Mouse (Mus musculus): ENCODE results near the gene Cilp2.

Gene Cilp2

DNA sequence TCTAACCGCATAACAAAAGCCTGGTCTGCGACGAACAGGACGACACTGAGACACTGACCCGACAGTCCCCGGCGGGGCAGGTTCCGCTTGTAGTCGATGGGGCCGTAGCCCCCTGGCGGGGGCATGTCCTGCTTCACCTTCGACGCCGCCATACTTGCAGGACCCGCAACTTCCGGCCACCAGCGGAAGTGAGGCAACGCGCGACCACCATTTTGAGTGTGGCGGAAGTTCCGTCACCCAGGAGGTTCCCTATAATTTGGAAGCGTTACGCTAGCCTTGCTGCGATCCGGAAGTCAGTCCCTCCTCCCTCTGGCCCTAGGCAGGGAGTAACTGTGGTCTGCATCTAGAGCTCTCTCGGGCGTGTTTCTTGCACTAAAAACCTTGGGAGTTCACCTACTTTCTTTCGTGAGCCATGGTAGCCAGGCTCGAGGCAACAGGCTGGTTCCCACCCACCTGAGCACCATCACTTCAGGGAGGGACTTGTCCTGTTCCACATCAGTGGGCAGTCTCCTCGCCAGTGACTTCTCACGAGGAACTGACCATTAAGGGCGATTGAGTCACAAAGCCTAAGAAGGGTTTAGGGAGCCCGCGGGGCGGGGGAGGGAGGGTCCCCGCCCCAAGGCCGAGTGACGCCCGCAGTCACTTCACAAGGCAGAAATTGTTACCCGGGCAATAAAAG lies 14.1 kb upstream of the Cilp2 start:
- DNase-seq: peak; percentile 97 to 98

DNA sequence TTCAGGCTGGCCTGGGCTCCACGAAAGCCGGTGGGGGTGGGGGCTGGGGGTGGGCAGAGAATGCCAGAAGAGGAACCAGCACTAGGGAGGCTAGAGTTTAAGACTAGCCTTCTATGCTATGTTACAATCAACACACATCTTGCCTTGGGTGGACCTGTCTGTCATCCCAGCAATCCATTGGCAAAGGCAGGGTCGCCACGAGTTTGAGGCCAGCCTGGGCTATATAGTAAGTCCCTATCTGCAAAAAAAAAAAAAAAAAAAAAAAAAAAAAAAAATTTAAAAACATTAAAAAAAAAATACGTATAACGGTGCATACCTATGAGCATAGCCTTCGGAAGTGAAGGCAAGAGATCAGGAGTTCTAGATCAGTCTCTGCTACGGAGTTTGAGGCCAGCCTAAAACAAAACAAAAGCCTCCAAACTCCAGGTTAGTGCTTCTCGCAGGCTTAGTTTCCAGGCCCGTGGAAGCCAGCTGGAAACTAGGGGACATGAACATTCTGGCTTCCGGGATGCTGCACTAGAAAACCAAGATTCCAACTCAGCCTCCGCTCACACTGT lies 13.5 kb upstream of the Cilp2 start:
- no peak for DNase-seq

DNA sequence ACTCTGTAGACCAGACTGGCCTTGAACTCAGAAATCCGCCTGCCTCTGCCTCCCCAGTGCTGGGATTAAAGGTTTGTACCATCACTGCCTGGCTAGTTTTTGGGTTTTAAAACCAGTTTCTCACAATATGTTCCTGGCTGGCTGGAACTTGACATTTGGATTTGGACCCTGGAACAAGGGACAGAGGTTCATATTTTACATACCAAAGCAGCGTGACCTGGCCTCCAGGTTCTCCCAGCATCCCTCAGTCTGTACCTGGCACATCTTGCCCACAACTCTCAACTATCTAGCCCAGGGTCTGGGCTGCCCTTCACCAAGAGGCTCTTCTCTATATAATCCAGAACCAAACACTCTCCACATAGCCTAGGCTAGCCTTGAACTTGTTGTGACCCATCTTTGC lies 12.4 kb upstream of the Cilp2 start:
- DNase-seq: peak; percentile 45 to 61

DNA sequence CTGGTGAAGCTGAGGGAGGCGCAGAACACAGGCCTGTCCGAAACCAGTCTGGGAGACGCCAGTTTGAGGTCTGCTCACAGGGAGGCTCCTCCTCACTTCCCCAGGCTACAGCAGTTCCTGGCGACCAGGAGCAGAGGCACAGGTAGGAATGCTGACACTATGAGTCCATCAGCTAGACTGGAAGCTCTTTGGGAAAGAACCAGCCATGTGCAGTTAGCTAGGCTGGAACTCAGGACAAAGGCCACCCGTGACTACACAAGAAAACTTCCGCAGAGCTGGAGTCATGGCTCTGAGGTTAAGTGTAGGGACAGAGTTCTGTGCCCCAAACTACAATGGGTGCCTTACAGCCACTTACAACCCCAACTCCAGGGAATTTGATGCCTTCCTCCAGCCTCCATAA lies 10.4 kb upstream of the Cilp2 start:
- DNase-seq: peak; percentile 54 to 62

DNA sequence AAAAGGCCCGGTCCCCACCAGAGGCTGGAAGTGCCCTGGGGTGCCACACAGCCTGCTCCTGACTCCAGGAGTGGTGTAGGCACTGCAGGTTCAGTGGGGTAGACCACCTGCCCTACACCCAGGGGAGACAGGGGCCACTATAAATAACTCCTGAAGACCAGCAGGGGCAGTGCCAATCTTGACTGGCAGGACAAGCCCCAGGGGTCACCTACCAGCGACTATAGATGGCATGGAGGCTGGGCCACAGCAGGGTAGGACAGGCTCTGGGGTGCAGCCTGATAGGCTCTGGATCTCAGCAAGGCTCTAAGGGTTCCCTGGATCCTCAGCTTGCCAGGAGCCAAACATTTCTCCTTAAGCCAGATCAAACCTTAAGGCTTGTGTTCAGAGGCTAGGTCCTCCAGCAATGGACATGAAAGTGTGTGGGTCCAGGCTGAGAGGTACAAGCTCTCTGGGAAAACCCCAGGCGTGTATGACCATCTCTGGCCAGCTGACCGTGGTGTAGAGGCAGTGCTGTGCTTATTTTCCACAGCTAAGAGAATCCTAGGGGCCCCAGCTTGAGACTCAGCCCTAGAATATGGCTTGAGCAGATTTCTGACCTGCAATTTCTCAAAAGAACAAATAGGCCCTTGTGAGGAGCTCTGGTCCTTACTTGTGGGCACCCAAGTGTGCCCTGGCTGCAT lies 8.4 kb upstream of the Cilp2 start:
- no peak for DNase-seq

DNA sequence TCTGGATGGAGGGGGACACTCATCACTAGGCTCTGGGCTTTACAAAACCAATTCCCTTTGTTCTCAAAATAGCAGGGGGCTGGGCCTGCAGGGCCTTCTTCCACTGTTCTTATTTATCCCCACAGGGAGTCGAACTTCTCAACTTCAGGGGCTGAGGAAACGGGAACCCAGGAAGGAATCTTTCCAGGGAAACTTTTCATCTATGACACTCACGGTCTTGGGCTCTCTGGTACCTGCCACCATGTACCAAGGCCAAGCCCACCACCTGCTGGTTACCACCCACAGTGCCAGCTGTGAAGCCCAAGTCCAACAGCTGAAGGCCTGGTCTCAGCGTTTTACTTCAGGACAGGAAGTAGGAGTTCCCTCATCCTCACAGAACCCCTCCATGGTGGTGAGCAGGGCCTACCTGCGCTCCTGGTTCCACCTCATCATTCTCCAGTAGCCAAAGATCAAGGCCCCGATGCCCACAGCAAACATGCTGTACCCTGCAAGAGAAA lies 7.4 kb upstream of the Cilp2 start:
- DNase-seq: no peak

DNA sequence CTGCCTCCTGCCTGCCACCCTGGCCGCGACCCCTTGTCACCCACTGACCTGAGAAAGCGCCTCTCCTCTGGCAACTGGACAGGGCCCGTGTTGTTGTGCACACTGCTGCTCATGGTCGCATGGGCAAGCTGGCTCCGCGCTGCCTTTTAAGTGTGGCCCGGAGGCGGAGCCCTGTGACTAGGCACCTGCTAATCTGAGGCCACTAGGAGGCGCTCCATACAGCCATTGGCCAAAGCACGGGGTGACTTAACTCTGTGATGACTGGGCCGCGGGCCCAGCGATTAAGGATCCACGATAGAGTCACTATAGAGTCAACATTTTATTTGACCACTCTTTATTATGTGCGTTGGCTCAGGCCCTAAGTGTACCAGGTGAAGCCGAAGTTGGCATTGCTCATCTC lies 6.4 kb upstream of the Cilp2 start:
- DNase-seq: peak; percentile 43 to 81

DNA sequence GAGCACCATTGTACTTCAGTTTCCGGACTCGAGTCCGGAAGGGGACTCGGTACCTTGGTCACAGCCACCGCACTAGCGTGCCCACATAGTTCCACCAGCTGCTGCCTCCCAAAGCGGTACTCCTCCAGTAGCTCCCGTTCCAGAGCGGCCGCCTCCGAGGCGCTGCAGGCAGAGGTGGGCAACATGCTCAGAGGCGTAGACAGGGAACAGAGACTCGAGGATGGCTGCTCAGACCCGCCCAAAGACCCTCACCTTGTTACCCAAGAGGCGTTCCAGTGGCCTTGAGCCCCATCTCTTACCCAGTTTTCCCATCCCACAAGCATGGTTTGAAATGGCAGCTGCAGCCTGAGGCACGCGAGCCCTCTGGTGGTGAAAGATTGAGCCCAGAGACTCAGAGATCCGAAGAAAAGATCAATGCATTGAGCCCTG lies 3.3 kb upstream of the Cilp2 start:
- peak in 1 of 2 experiments; percentile 73 for DNase-seq

DNA sequence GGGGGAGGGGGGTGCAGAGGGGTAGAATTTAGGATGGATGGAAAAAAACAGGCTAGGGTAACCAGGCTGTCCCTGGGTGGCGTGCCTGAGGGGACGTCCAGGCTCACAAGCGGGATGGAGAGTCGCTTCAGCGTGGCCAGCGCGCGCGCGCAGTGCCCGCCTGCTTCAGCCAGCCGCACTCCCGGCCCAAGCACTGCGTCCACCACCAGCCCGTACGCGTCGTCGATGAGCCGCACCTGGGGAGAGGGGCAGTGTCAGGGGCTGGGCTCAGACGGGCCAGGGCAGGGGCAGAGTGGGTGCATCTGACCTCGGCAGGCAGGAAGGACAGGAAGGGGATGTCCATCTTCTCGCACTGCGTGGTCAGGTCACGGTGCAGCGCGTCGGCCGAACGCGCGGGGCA lies 1.4 kb upstream of the Cilp2 start:
- DNase-seq: peak in 1 of 2 experiments; percentile 46

DNA sequence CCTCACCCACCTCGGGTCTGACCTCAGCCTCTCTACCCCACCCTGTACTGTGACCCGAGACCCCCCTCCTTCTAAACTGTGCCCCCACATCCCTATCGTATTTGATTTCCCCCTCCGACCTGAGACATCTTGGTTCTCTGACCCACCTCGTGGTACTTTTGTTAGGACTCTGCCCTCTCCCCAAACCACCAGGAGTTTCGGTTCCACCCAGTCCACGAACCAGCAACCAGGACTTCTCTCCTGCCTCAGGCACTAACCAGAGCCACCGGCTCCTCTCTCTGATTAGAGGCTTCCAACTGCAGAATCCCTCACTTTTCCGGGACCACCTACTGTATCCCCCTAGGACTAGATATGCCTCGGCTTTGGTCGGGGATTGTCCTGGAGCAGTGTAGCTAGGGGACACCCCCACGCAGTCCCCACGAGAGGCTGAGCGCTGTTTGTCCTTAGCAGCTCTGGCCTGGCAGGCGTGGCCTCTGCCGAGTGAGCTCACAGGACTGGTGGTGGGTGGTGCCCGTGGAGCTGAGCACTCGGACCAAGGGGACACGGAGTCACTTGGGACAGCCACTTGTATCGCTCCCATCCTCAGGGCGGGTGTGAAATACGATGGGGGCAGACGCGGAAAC lies 868 bp upstream of the Cilp2 start:
- peak in 1 of 2 experiments; percentile 42 for DNase-seq

DNA sequence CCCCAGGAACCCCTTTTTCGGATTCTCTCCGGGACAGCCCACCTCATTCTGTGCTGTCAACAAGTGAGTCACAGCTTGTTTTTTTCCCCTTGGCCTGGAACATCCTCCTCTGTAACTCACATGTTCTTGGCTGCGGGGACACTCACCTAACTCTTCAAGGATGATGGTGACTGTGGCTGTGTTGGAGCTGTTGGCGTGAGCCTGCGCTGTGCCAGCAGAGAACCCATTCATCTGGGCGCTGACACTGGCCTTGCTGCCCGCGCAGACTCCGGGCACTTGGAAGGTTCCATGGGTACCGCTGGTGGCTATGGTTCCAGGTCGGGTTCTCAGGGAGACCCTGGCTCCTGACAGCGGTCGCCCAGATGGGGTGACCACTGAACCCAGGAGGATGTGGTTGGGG lies 3.3 kb downstream of the Cilp2 start:
- DNase-seq: no peak

DNA sequence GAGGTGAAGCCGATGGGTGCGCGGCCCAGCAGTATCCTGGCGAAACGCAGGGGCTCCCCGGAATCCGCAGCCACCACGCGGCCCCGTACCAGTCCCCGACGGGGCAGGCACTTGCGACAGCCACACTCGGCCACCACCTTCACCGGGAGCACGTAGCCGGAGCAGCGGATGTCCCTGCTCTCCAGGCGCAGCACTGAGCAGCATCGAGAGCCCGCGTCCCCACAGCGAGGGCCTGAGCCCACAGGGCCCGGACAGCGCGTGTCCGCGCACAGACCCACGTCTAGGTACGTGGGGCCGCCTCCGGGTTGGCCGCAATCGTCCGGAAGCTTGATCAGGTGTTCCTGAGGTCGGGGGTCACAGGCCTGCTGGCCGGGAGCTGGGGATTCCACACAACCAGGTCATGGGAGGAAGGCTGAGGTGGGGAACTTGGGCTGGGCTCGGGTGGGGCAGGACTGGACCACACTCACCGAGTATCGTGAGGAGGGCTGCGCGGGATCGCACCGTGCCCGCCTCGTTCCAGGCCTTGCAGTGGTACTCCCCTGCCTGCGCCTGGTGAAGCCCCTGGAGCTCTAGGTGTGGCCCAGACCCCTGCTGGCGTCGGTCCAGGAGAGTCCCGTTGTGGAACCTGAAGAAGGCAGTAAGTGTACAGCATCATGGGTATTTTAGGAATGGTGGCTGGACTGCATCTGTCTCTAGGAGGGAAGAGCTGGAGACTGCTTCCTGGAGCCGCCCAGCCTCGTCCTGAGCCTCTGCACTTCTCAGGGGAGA lies 4.5 kb downstream of the Cilp2 start:
- no peak for DNase-seq

DNA sequence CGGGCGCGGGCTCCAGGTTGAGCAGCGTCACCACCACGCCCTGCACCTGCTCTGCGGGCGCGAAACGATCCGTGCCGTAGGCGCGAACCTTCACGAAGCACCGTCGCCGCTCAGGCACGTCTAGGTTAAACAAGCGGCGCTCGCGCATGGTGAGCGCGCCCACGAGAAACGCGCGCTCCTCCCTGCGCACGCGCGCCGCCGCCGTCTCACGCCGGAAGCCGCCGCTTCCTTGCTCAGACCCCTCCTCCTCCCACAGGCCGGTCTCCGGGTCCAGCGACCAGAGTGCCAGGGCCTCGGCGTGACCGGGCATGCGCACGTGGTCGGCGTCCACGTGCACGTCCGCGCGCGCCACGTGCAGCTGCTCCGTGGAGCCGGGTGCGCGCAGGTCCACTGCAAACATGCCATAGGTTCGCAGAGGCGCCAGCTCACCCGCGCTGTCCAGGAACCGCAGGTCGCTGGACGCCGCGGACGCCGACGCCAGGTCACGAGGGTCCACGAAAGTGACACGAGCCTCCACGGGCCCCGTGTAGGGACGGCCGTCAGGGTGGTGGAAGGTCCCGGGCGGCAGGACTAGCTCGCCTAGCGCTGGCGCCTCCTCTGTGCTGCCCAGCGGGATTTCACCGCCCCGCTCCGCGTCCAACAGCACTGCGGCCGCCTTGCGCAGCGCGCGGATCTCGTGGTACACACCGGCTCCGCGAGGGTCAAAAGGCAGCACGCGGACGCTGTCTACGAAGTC lies 5.3 kb downstream of the Cilp2 start:
- peak; percentile 63 to 80 for DNase-seq

DNA sequence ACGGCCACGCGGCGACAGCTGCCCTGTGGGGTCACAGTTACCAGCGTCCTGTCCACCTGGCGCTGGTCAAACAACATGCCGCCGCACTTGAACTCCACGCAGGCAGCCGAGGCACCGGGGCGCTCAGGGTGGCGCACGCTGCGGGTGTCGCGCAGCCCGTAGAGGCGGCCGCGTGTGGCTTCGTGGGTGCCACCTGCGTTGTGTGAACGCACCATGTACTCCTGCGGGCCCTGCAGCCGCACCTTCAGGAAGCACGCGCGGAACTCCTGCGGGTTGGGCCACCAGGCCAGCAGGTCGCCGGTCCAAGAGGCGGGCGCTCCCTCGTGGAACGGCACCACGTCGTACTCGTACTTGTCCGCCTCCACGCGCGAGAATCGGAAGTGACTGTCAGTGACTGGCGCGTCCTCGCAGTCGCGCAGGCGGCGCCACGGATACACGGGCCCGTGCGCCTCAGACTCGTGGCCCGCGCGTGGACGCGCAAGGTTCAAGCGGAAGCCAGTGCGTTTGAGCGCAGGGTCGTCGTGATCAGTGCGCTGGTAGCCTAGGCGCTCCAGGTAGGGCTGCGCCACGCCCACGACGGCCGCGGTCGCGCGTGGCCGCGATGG lies 6.1 kb downstream of the Cilp2 start:
- no peak for DNase-seq

DNA sequence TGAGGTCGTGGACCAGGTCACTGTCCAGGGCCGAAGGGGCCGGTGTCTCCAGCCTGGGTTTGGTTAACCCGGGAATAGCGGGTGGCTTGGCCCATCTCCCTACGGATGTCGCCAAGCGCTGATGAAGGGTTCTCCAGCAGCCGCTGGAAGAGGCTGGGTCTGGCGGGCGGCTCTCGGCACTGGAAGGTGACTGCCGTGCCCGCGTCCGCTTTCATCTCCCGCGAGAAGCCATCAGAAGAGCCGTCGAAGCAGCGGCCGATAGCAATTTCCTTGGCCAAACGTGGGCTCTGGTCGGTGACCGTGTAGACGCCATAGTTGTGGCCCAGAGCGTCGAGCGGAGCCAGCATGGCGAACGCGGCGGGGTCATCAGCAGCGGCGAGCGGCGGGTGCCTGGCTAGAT lies 6.6 kb downstream of the Cilp2 start:
- DNase-seq: no peak

DNA sequence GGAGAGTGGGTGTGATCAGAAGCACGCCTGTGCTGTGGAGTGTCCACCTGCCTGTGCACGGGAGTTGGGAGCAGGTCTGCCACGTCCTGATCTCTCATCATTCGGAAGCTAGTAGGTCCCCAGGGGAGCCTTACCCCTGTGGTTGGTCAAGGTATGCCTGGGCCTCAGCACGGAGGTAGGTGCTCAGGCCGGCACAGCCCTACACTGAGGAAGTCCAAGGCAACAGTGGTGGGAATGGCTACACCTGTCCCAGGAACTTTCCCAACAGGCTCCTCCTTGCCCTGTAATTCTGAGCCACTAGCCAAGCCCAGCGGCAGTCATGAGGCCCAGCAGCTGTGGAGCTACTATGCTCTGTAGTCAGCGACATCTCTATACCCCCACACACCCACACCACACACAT lies 7.8 kb downstream of the Cilp2 start:
- no peak for DNase-seq

DNA sequence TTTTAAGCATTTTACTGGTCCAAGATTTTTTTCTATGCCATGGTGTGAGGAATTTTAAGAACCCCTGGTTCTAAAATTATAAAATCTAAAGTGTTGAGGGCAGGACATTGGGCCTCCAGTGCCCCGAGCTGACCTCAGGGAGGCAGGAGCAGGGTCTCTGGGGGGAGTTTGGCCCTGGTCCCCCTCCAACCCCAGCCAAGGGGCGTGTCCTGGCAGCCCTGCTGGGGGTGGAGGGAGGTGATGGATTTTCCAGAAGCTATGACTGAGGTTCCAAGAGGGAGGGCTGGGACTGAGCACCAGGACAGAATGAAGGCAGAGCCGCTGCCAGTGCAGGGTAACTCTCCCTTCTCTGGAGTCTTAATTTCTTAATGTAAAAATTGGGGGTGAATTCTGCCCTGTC lies 9.5 kb downstream of the Cilp2 start:
- DNase-seq: no peak

DNA sequence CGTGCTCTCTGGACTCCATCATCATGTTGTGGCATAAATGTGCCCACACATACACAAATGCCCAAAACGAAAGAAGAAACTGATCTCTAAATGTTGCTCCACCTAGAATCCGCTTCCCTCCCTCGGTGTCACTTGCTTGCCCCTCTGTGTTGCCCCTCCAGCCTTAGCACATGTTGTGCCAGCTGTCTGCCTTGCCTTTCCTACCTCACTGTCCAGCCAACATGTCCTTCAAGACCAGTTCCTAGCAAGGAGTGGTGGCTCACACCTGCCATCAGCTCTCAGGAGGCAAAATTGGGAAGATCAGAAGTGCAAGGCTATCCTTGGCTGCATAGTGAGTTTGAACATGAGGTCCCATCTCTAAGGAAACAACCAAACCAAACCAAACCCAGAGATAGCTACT lies 10.1 kb downstream of the Cilp2 start:
- no peak for DNase-seq

DNA sequence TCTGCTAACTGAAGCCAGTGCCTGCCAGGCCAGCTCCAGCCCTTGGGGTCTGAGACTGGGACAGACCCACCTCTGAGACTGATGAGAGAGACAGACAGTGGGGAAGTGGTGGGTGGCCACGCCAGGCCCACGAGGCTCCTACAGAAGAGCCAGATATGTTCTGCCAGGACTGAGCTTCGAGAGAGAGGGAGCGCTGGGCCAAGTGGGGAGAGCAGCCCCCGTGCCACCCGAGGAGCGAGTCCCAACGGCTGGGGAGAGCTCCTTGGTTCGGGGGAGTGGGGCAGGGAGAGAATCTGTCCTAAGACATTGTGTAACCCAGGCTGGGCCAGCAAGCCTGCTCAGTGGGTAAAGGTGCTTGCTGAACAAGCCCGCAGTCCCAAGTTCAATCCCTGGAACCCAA lies 10.5 kb downstream of the Cilp2 start:
- DNase-seq: no peak

DNA sequence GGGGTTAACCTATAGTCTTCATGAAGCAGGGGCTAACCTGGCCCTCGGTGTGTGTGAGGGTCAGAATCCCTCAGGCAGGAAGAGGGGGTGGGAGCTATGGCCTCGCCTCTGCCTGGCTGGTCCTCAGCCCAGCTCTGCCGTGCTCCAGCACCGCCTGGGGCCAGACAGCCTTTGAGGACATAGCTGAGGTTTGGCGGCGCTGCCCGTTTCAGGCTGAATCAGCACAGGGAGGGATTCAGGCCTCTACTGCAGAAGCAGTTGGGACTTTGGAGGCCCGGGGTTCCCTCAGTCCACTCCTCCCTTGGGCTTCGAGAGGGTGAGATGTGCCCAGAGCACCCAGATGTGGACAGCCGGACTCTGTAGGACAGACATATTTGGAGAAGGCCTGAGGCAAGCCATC lies 11.4 kb downstream of the Cilp2 start:
- DNase-seq: no peak

DNA sequence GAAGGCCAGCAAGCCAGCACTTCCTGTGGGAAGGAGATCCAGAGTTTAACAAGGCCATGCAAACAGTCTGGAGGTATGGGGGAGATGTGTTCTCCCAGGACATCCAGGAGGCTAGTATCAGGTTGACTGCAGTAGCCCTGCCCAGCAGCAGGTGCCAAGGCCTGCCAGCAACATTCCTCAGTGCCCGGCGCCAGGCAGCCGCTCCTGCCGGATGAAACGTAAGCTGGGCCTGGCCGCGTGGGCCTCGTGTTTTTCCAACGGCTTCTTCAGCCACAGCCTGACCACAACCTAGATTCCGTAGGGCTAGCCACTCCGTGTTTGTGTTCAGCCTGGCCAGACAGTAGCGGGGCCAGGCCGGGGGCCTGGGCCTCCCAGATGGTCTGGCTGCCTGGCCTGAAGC lies 12.8 kb downstream of the Cilp2 start:
- DNase-seq: no peak

DNA sequence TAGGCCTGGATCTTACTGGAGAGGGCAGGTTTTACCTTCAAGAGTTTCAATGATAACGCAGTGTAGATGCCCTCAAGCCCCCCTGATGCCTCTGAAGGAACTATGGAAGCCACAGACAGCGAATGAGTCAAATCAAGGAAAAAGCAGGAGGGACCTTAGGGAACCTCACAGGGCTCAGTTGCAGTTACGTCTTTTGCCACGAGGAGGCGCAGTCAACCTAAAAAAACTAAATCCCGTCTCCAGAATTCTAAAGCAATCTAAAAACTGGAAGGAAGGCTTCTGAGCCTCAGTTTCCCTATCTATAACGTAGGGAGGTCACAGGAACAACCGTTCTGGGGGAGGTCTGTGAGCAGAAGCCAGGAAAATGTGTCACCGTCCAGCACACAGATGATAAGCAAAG lies 13.3 kb downstream of the Cilp2 start:
- DNase-seq: peak; percentile 45 to 83

All from kidney, postnatal 36 days (tissue).